Mouse (Mus musculus): Measurements from ENCODE around the gene Unk. TPM values are rescaled to one million over a fixed set of nuclear protein-coding genes. Genes with fewer than 3 reads are reported as not detected.

The Unk gene
- polyA plus RNA-seq, 1 experiment: 121 TPM

- TF ChIP-seq CTCF (IDR thresholded peaks at IDR 0.05; ENCODE audit: borderline replicate concordance, control insufficient read depth, extremely low read depth, insufficient read depth, low read length, poor library complexity) (no peak), POLR2A (IDR thresholded peaks at IDR 0.05; ENCODE audit: control insufficient read depth, extremely low read depth, insufficient read depth, low read length, poor library complexity) (no peak)
- Histone ChIP-seq H3K27me3 (ENCODE audit: control insufficient read depth, insufficient read depth, low read length) (no peaks in the 10 kb centered on the region), H3K4me1 (replicated peaks; ENCODE audit: control insufficient read depth, insufficient read depth, low read length) (peaks cover 30% of the 10 kb centered on the region), H3K4me3 (ENCODE audit: control insufficient read depth, insufficient read depth, low read length) (no peak overlapping the region), H3K36me3 (ENCODE audit: control insufficient read depth, insufficient read depth, low read length) (peaks cover 40% of the 10 kb centered on the region), H3K27ac (ENCODE audit: control insufficient read depth, insufficient read depth, low read length) (no peak overlapping the region)
- DNase-seq: no peak
- 85% methylated on average over 10 of the region's 10 CpGs for WGBS
These were observed 49.4 kb downstream of the Unk start for GRCm38 (mm10) chr11:116079511-116079910.

DNA sequence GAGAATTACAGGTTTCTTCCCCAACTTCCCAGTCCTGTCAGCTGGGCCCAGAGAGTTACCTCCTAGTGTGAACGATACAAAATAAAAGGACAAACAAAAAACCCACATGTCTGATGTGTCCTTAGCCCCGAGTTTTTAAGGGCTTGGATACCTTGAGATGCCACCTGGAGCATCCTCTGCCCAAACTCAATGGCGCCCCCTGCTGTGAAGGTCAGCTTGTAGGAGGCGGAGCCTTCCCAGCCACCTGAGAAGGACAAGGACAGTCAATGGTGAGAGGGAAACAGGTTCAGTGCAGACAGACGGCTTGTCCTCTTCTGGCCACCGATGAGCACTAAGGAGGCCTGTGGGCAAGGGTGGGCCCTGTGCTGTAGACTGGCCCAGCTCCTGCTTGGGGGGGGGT lies 51.0 kb downstream of the Unk start:
- Histone ChIP-seq H3K4me1 (replicated peaks; ENCODE audit: control insufficient read depth, insufficient read depth, low read length) (peaks cover 30% of the 10 kb centered on the region), H3K4me3 (ENCODE audit: control insufficient read depth, insufficient read depth, low read length) (no peak overlapping the region), H3K36me3 (ENCODE audit: control insufficient read depth, insufficient read depth, low read length) (peaks cover 40% of the 10 kb centered on the region), H3K27me3 (ENCODE audit: control insufficient read depth, insufficient read depth, low read length) (no peaks in the 10 kb centered on the region), H3K27ac (ENCODE audit: control insufficient read depth, insufficient read depth, low read length) (no peak overlapping the region)
- 79% methylated on average over 6 of the region's 6 CpGs for WGBS
- DNase-seq: peak; percentile 82
- TF ChIP-seq POLR2A (IDR thresholded peaks at IDR 0.05; ENCODE audit: control insufficient read depth, extremely low read depth, insufficient read depth, low read length, poor library complexity) (no peak), CTCF (IDR thresholded peaks at IDR 0.05; ENCODE audit: borderline replicate concordance, control insufficient read depth, extremely low read depth, insufficient read depth, low read length, poor library complexity) (peak; percentile 67; the same call in 1 of the 2 replicates)

- no peak overlapping the region for H3K4me3 ChIP-seq (ENCODE audit: control insufficient read depth, insufficient read depth, low read length)
- DNase-seq: no peak
- no peaks in the 10 kb centered on the region for H3K27me3 ChIP-seq (ENCODE audit: control insufficient read depth, insufficient read depth, low read length)
- WGBS: 95% methylated on average over 14 of the region's 14 CpGs
- no peak overlapping the region for H3K27ac ChIP-seq (ENCODE audit: control insufficient read depth, insufficient read depth, low read length)
- H3K4me1 ChIP-seq (replicated peaks; ENCODE audit: control insufficient read depth, insufficient read depth, low read length): peaks cover 13% of the 10 kb centered on the region
- peaks cover 40% of the 10 kb centered on the region for H3K36me3 ChIP-seq (ENCODE audit: control insufficient read depth, insufficient read depth, low read length)
- no peak for TF ChIP-seq POLR2A (IDR thresholded peaks at IDR 0.05; ENCODE audit: control insufficient read depth, extremely low read depth, insufficient read depth, low read length, poor library complexity)
- no peak for TF ChIP-seq CTCF (IDR thresholded peaks at IDR 0.05; ENCODE audit: borderline replicate concordance, control insufficient read depth, extremely low read depth, insufficient read depth, low read length, poor library complexity)
These were observed 53.1 kb downstream of the Unk start for GRCm38 (mm10) chr11:116083096-116083672.

DNA sequence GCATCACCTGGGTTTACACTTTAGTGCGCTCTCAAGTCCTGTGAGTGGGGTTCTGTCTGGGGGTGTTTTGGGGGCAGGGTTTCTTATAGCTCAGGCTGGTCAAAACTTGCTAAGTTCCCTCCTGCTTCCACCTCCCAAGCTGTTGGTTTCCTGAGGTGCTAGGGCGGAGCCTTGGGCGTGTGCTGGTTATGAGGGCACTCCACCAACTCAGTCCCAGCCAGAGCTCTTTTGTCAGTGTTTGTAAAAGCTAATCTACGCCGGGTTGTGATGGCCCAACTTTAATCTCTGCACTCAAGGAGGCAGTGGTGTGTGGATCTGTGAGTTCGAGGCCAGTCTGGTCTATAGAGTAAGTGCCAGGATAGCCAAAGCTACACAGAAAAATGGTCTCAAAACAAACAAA lies 54.0 kb downstream of the Unk start:
- Histone ChIP-seq H3K27me3 (ENCODE audit: control insufficient read depth, insufficient read depth, low read length) (no peaks in the 10 kb centered on the region), H3K4me3 (ENCODE audit: control insufficient read depth, insufficient read depth, low read length) (no peak overlapping the region), H3K4me1 (replicated peaks; ENCODE audit: control insufficient read depth, insufficient read depth, low read length) (peaks cover 9% of the 10 kb centered on the region), H3K36me3 (ENCODE audit: control insufficient read depth, insufficient read depth, low read length) (peaks cover 38% of the 10 kb centered on the region), H3K27ac (ENCODE audit: control insufficient read depth, insufficient read depth, low read length) (no peak overlapping the region)
- WGBS: 94% methylated on average over 6 of the region's 6 CpGs
- no peak for DNase-seq
- TF ChIP-seq CTCF (IDR thresholded peaks at IDR 0.05; ENCODE audit: borderline replicate concordance, control insufficient read depth, extremely low read depth, insufficient read depth, low read length, poor library complexity) (no peak), POLR2A (IDR thresholded peaks at IDR 0.05; ENCODE audit: control insufficient read depth, extremely low read depth, insufficient read depth, low read length, poor library complexity) (no peak)

GRCm38 (mm10) chr11:116086258-116087193 lies 56.4 kb downstream of the Unk start, which contains the start of gene Wbp2:
Gene Wbp2 (minus strand): TSS chr11:116086995.
- H3K4me1 ChIP-seq (replicated peaks; ENCODE audit: control insufficient read depth, insufficient read depth, low read length): peaks cover 9% of the 10 kb centered on the region
- H3K4me3 ChIP-seq (ENCODE audit: control insufficient read depth, insufficient read depth, low read length): peak within 1 kb of the TSS; percentile 62
- peak within 1 kb of the TSS; percentile 74 for H3K27ac ChIP-seq (ENCODE audit: control insufficient read depth, insufficient read depth, low read length)
- DNase-seq: peak; percentile 96
- 3% methylated on average over 40 of the region's 43 CpGs for WGBS
- H3K27me3 ChIP-seq (ENCODE audit: control insufficient read depth, insufficient read depth, low read length): no peaks in the 10 kb centered on the region
- peaks cover 18% of the 10 kb centered on the region for H3K36me3 ChIP-seq (ENCODE audit: control insufficient read depth, insufficient read depth, low read length)
- peak; percentile 62 for TF ChIP-seq CTCF (IDR thresholded peaks at IDR 0.05; ENCODE audit: borderline replicate concordance, control insufficient read depth, extremely low read depth, insufficient read depth, low read length, poor library complexity)
- TF ChIP-seq POLR2A (IDR thresholded peaks at IDR 0.05; ENCODE audit: control insufficient read depth, extremely low read depth, insufficient read depth, low read length, poor library complexity): peak; percentile 84

Data from thymus, adult 2 months (tissue).